Mouse (Mus musculus): Measurements from ENCODE around the gene Ppm1e. TPM values are rescaled to one million over a fixed set of nuclear protein-coding genes. Genes with fewer than 3 reads are reported as not detected.

Ppm1e gene
- polyA plus RNA-seq, 1 experiment from 2014 or later = 0.84 TPM

- Histone ChIP-seq H3K4me3 (ENCODE audit: low read depth, low read length) (no peak overlapping the region), H3K4me2 (replicated peaks; ENCODE audit: low read depth) (no peak overlapping the region), H3K36me3 (ENCODE audit: control insufficient read depth, insufficient read depth, low read length) (no peaks in the 10 kb centered on the region), H3K27ac (replicated peaks) (no peak overlapping the region), H3K27me3 (ENCODE audit: control insufficient read depth, insufficient read depth, low read length) (no peaks in the 10 kb centered on the region), H3K4me1 (replicated peaks; ENCODE audit: control insufficient read depth, insufficient read depth) (no peaks in the 10 kb centered on the region), H3K9me3 (ENCODE audit: control insufficient read depth, low read length) (no peaks in the 10 kb centered on the region), H3K9ac (ENCODE audit: low read length) (no peak overlapping the region)
- 42% methylated on average over 5 of the region's 5 CpGs for WGBS
- no peak for ATAC-seq (ENCODE audit: low FRiP score, low TSS enrichment)
- DNase-seq (ENCODE audit: low spot score) = no peak
- no peak for TF ChIP-seq EP300 (optimal IDR thresholded peaks at IDR 0.05)
- TF ChIP-seq CTCF (IDR thresholded peaks at IDR 0.05; ENCODE audit: low read depth) = no peak
Measured at GRCm38 (mm10) chr11:87320007-87320406, 38.8 kb downstream of the Ppm1e start.

- no peaks in the 10 kb centered on the region for H3K4me1 ChIP-seq (replicated peaks; ENCODE audit: control insufficient read depth, insufficient read depth)
- WGBS = 81% methylated on average over 9 of the region's 9 CpGs
- no peak overlapping the region for H3K27ac ChIP-seq (replicated peaks)
- no peaks in the 10 kb centered on the region for H3K36me3 ChIP-seq (ENCODE audit: control insufficient read depth, insufficient read depth, low read length)
- no peak overlapping the region for H3K4me2 ChIP-seq (replicated peaks; ENCODE audit: low read depth)
- H3K4me3 ChIP-seq (ENCODE audit: low read depth, low read length) = no peak overlapping the region
- H3K9me3 ChIP-seq (ENCODE audit: control insufficient read depth, low read length) = no peaks in the 10 kb centered on the region
- no peak overlapping the region for H3K9ac ChIP-seq (ENCODE audit: low read length)
- ATAC-seq (ENCODE audit: low FRiP score, low TSS enrichment) (no peak), DNase-seq (ENCODE audit: low spot score) (no peak)
- no peak for TF ChIP-seq CTCF (IDR thresholded peaks at IDR 0.05; ENCODE audit: low read depth)
- no peak for TF ChIP-seq EP300 (optimal IDR thresholded peaks at IDR 0.05)
- no peaks in the 10 kb centered on the region for H3K27me3 ChIP-seq (ENCODE audit: control insufficient read depth, insufficient read depth, low read length)
Measured at GRCm38 (mm10) chr11:87318956-87319708, 39.7 kb downstream of the Ppm1e start.

- no peaks in the 10 kb centered on the region for H3K4me1 ChIP-seq (replicated peaks; ENCODE audit: control insufficient read depth, insufficient read depth)
- no peak overlapping the region for H3K4me3 ChIP-seq (ENCODE audit: low read depth, low read length)
- WGBS = 38% methylated on average over 3 of the region's 3 CpGs
- H3K9ac ChIP-seq (ENCODE audit: low read length) = no peak overlapping the region
- TF ChIP-seq CTCF (IDR thresholded peaks at IDR 0.05; ENCODE audit: low read depth) = no peak
- no peak for TF ChIP-seq EP300 (optimal IDR thresholded peaks at IDR 0.05)
- no peak overlapping the region for H3K27ac ChIP-seq (replicated peaks)
- ATAC-seq (ENCODE audit: low FRiP score, low TSS enrichment) = no peak
- DNase-seq (ENCODE audit: low spot score) = no peak
- H3K9me3 ChIP-seq (ENCODE audit: control insufficient read depth, low read length) = no peaks in the 10 kb centered on the region
- H3K4me2 ChIP-seq (replicated peaks; ENCODE audit: low read depth) = no peak overlapping the region
- H3K27me3 ChIP-seq (ENCODE audit: control insufficient read depth, insufficient read depth, low read length) = no peaks in the 10 kb centered on the region
- H3K36me3 ChIP-seq (ENCODE audit: control insufficient read depth, insufficient read depth, low read length) = no peaks in the 10 kb centered on the region
Measured at GRCm38 (mm10) chr11:87313533-87313932, 45.3 kb downstream of the Ppm1e start.

GRCm38 (mm10) chr11:87310309-87310708 is 48.5 kb downstream of the Ppm1e start:
- TF ChIP-seq CTCF (IDR thresholded peaks at IDR 0.05; ENCODE audit: low read depth) (no peak), EP300 (optimal IDR thresholded peaks at IDR 0.05) (no peak)
- Histone ChIP-seq H3K9me3 (ENCODE audit: control insufficient read depth, low read length) (no peaks in the 10 kb centered on the region), H3K27ac (replicated peaks) (no peak overlapping the region), H3K4me2 (replicated peaks; ENCODE audit: low read depth) (no peak overlapping the region), H3K36me3 (ENCODE audit: control insufficient read depth, insufficient read depth, low read length) (no peaks in the 10 kb centered on the region), H3K9ac (ENCODE audit: low read length) (no peak overlapping the region), H3K4me3 (ENCODE audit: low read depth, low read length) (no peak overlapping the region), H3K4me1 (replicated peaks; ENCODE audit: control insufficient read depth, insufficient read depth) (no peaks in the 10 kb centered on the region), H3K27me3 (ENCODE audit: control insufficient read depth, insufficient read depth, low read length) (no peaks in the 10 kb centered on the region)
- ATAC-seq (ENCODE audit: low FRiP score, low TSS enrichment) (no peak), DNase-seq (ENCODE audit: low spot score) (no peak)
- 69% methylated on average over 2 of the region's 2 CpGs for WGBS

- no peak overlapping the region for H3K4me2 ChIP-seq (replicated peaks; ENCODE audit: low read depth)
- no peaks in the 10 kb centered on the region for H3K27me3 ChIP-seq (ENCODE audit: control insufficient read depth, insufficient read depth, low read length)
- H3K9me3 ChIP-seq (ENCODE audit: control insufficient read depth, low read length) = no peaks in the 10 kb centered on the region
- no peak overlapping the region for H3K4me3 ChIP-seq (ENCODE audit: low read depth, low read length)
- WGBS = 51% methylated on average over 8 of the region's 8 CpGs
- no peaks in the 10 kb centered on the region for H3K4me1 ChIP-seq (replicated peaks; ENCODE audit: control insufficient read depth, insufficient read depth)
- no peaks in the 10 kb centered on the region for H3K36me3 ChIP-seq (ENCODE audit: control insufficient read depth, insufficient read depth, low read length)
- TF ChIP-seq EP300 (optimal IDR thresholded peaks at IDR 0.05) = no peak
- TF ChIP-seq CTCF (IDR thresholded peaks at IDR 0.05; ENCODE audit: low read depth) = no peak
- H3K27ac ChIP-seq (replicated peaks) = no peak overlapping the region
- DNase-seq (ENCODE audit: low spot score) (peak; percentile 14), ATAC-seq (ENCODE audit: low FRiP score, low TSS enrichment) (no peak)
- H3K9ac ChIP-seq (ENCODE audit: low read length) = no peak overlapping the region
Measured at GRCm38 (mm10) chr11:87309329-87310074, 49.3 kb downstream of the Ppm1e start.

- no peak for ATAC-seq (ENCODE audit: low FRiP score, low TSS enrichment)
- H3K4me2 ChIP-seq (replicated peaks; ENCODE audit: low read depth) = no peak overlapping the region; the same call in 1 of the 2 replicates
- no peaks in the 10 kb centered on the region for H3K27me3 ChIP-seq (ENCODE audit: control insufficient read depth, insufficient read depth, low read length)
- no peaks in the 10 kb centered on the region for H3K9me3 ChIP-seq (ENCODE audit: control insufficient read depth, low read length)
- no peak for TF ChIP-seq CTCF (IDR thresholded peaks at IDR 0.05; ENCODE audit: low read depth)
- TF ChIP-seq EP300 (optimal IDR thresholded peaks at IDR 0.05) = no peak
- 41% methylated on average over 5 of the region's 5 CpGs for WGBS
- no peak overlapping the region for H3K9ac ChIP-seq (ENCODE audit: low read length)
- no peaks in the 10 kb centered on the region for H3K4me1 ChIP-seq (replicated peaks; ENCODE audit: control insufficient read depth, insufficient read depth)
- DNase-seq (ENCODE audit: low spot score) = no peak
- H3K27ac ChIP-seq (replicated peaks) = peak overlapping the region; percentile 41; the same call in 1 of the 2 replicates
- no peaks in the 10 kb centered on the region for H3K36me3 ChIP-seq (ENCODE audit: control insufficient read depth, insufficient read depth, low read length)
- no peak overlapping the region for H3K4me3 ChIP-seq (ENCODE audit: low read depth, low read length)
Measured at GRCm38 (mm10) chr11:87299066-87299465, 59.8 kb downstream of the Ppm1e start.
